Mouse (Mus musculus): ENCODE results near the gene Creb3. TPM values are rescaled to one million over a fixed set of nuclear protein-coding genes. Genes with fewer than 3 reads are reported as not detected.
A peak's percentile ranks its signal among the peaks of the same experiment; 100 is the strongest.

Gene Creb3
- polyA plus RNA-seq, 1 experiment from 2014 or later: 44.5 TPM

DNA sequence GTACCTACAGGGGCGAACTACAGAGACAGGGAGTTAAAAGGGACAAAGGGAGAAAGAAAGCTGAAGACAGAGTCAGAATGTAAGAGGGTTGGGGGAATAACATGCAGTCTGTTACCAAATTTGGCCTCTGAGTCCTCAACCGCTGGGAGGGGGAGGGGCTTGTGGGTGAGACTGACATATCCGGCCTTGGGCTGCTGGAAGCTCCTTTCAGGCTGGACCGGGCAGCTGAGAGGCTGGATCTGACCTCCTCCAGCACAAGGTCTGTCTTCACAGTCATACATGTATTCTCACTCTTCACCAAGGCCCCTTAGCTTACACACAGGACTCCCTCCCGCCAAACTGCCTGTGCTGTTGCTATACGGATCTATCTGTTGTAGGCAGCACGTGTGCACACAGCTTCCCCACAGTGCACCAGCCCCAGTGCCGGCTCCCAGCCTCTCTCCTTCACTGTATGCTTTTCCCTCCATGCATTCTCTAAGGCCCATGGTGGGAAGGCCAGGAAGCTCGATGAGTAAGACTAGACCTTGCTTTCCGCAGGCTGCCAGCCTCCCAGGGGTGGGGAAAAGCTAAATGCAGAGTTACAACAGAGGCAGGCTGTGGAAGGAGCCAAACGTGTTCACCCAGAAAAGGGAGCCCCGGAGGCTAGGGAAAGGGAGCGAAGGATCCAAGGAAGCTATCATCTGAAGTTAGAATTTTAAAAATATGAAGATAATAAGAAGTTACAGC lies 3.3 kb upstream of the Creb3 start:
- Histone ChIP-seq H3K4me3 (replicated peaks) (peak overlapping the region; percentile 17), H3K27ac (peak overlapping the region; percentile 86), H3K9ac (replicated peaks) (peak overlapping the region; percentile 45), H3K36me3 (peaks cover 38% of the 10 kb centered on the region), H3K9me3 (no peaks in the 10 kb centered on the region), H3K27me3 (no peaks in the 10 kb centered on the region), H3K4me1 (replicated peaks) (peaks cover 52% of the 10 kb centered on the region), H3K4me2 (peak overlapping the region; percentile 86)
- WGBS: 25% methylated on average over 13 of the region's 13 CpGs
- no peak for ATAC-seq (ENCODE audit: insufficient number of reproducible peaks, insufficient read depth, low FRiP score, low TSS enrichment, low read depth)

DNA sequence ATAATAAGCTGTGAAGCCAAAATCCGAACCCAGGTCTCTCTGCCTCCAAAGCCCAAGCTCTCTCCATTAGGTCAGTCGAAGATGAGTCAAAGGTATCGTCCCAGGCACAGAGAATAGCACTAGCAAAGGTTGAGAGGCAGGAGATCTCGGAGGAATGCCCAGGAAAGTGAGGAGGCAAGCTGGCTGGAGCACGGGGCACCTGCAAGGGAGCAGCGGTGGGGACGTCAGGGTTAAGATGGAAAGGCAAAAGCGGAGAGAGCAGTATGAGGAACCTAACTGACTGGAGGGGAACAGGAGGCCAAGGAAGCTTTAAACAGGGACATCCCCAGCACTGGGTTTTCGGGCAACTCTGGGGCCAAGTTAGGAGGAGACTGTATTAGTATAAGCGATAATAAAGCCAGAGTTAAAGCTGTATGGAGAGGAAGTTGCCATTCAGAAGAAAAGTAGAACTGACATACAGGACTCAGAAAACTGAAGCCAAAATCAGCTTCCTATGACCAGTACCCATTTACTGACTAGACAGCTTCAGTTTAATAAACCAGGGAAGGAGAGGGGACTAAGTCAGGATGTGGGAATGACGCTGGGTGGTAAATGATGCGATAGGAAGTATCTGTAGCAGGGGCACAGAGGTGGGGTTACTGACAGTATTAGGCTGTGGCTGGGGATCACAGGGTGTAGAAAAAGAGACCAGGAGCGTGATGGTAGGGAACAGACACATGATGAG lies 2.5 kb upstream of the Creb3 start:
- no peak overlapping the region for H3K27ac ChIP-seq

DNA sequence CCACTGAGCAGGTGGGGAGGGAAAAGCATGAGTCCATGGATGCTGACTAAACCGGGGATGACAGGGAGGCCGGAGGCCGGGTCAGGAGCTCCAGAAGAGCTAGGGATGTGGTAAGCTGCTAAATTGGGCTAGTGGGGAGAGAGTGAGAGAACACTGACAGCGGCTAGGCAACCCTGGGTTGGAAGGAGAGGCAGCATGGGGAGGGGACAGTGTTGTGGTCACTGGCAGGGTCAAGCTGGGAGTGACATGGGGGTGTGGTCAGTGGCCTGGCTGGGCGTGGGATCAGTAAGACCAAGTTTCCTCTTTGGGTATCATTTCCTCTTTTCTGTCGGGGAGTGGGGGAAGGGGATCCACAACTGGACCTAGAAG lies 1.9 kb upstream of the Creb3 start:
- H3K27me3 ChIP-seq: no peaks in the 10 kb centered on the region
- peak overlapping the region; percentile 37; the same call in 1 of the 2 replicates for H3K9ac ChIP-seq (replicated peaks)
- no peak overlapping the region for H3K27ac ChIP-seq
- peak overlapping the region; percentile 92 for H3K4me3 ChIP-seq (replicated peaks)
- peaks cover 52% of the 10 kb centered on the region for H3K4me1 ChIP-seq (replicated peaks)
- peak overlapping the region; percentile 86 for H3K4me2 ChIP-seq
- H3K36me3 ChIP-seq: peaks cover 32% of the 10 kb centered on the region
- H3K9me3 ChIP-seq: no peaks in the 10 kb centered on the region
- WGBS: 45% methylated on average over 6 of the region's 6 CpGs
- ATAC-seq (ENCODE audit: insufficient number of reproducible peaks, insufficient read depth, low FRiP score, low TSS enrichment, low read depth): no peak

More for the DNA sequence above, 2.5 kb upstream of the Creb3 start:
- H3K9me3 ChIP-seq: no peaks in the 10 kb centered on the region
- peak overlapping the region; percentile 86 for H3K4me2 ChIP-seq
- H3K27me3 ChIP-seq: no peaks in the 10 kb centered on the region
- peak overlapping the region; percentile 92 for H3K4me3 ChIP-seq (replicated peaks)
- ATAC-seq (ENCODE audit: insufficient number of reproducible peaks, insufficient read depth, low FRiP score, low TSS enrichment, low read depth): no peak
- H3K4me1 ChIP-seq (replicated peaks): peaks cover 52% of the 10 kb centered on the region
- 80% methylated on average over 13 of the region's 13 CpGs for WGBS
- H3K36me3 ChIP-seq: peaks cover 33% of the 10 kb centered on the region
- H3K9ac ChIP-seq (replicated peaks): peak overlapping the region; percentile 37; the same call in 1 of the 2 replicates

DNA sequence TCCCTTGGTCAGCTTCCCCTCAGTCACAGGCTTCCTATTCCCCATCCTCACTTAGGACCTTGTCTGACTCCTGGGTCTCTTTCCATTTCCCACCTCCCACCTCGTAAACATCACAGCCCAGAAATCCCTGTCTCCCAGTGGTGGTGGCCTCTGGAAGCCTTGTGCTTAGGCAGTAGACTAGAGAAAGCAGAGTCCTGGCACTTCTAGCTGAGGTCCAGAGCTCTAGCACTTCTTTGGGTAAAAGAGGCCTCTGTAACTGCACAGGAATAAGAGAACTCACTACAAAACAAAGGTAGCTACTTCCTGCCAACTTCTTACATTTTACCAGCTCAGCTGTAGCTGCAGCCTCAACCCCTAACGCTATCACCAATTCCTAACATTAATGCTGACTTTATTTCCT lies 1.2 kb upstream of the Creb3 start:
- H3K36me3 ChIP-seq: peaks cover 32% of the 10 kb centered on the region
- peaks cover 52% of the 10 kb centered on the region for H3K4me1 ChIP-seq (replicated peaks)
- 0 out of 2 replicates have a peak overlapping the region, but pooled peaks have one; percentile 5 for H3K27ac ChIP-seq
- H3K9ac ChIP-seq (replicated peaks): peak overlapping the region; percentile 92
- WGBS: 21% methylated on average over 2 of the region's 2 CpGs
- H3K27me3 ChIP-seq: no peaks in the 10 kb centered on the region
- peak overlapping the region; percentile 92 for H3K4me3 ChIP-seq (replicated peaks)
- ATAC-seq (ENCODE audit: insufficient number of reproducible peaks, insufficient read depth, low FRiP score, low TSS enrichment, low read depth): no peak
- no peaks in the 10 kb centered on the region for H3K9me3 ChIP-seq
- peak overlapping the region; percentile 86 for H3K4me2 ChIP-seq

DNA sequence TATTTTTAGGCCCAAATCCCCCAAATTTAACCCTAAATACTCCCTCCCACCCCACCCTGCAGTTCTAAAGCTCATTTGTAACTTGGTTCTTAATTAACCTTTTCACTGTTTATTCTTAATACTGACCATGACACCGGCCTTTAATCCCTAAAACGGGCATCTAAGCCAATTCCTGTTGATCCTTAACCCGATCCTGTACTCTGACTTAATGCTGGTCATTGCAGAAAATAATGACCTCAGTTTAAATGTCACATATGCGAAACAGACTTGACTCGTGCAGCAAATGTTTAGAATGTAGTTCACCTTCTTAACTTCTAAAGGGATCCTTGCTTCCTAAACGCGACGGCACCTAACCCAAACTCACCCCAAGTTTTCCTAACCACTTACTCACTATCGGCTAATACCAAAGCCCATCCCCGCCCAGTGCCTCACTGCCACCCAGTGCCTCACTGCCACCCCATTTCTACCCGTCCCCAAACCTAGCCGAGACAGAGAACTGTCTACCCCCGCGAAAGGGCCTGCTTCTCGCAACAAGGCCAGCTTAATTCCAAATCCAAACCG lies 616 bp upstream of the Creb3 start:
- no peaks in the 10 kb centered on the region for H3K27me3 ChIP-seq
- H3K4me1 ChIP-seq (replicated peaks): peaks cover 52% of the 10 kb centered on the region
- H3K27ac ChIP-seq: peak overlapping the region; percentile 98
- no peaks in the 10 kb centered on the region for H3K9me3 ChIP-seq
- H3K9ac ChIP-seq (replicated peaks): peak overlapping the region; percentile 92
- WGBS: 2% methylated on average over 16 of the region's 16 CpGs
- 0 out of 2 replicates have a peak, but pooled peaks have one; percentile 4 for ATAC-seq (ENCODE audit: insufficient number of reproducible peaks, insufficient read depth, low FRiP score, low TSS enrichment, low read depth)
- peak overlapping the region; percentile 92 for H3K4me3 ChIP-seq (replicated peaks)
- H3K36me3 ChIP-seq: peaks cover 32% of the 10 kb centered on the region
- H3K4me2 ChIP-seq: peak overlapping the region; percentile 86

DNA sequence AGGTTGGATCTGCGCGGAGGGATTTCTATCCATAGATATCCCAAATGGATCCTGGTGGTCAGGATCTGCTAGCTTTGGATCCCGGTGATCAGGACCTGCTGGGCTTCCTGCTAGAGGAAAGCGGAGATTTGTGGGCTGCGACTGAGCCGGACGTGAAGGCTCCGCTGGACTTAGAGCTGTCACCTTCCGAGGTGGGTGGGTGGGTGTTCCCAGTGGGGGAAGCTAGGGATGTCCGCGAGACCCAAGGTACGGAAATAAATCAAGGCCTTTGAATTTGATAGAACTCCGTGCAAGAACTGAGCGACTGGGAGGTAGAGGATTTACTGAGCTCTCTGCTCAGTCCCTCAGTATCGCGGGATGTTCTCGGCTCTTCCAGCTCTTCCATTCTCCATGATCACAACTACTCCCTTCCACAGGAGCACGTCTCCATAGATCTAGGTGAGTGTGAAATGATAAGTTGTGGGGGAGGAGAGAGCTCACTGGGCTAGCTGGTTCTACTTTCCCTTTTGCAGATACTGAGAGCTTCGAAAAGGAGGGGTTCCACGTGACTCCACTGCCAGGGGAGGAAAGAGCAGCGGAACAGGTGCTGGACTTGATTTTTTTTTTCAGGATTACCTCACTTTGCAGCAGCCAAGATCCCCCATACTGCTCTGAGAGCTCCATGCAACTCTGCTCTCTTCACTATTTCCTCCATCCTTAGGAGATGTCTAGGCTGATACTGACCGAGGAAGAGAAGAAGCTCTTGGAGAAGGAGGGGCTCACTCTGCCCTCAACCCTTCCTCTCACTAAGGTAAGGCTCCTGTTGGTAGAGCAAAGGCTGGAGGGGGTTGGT lies 853 bp downstream of the Creb3 start:
- Histone ChIP-seq H3K36me3 (peaks cover 37% of the 10 kb centered on the region), H3K4me3 (replicated peaks) (peak overlapping the region; percentile 92), H3K27ac (peak overlapping the region; percentile 98), H3K9ac (replicated peaks) (peak overlapping the region; percentile 92), H3K9me3 (no peaks in the 10 kb centered on the region), H3K4me2 (peak overlapping the region; percentile 86), H3K27me3 (no peaks in the 10 kb centered on the region), H3K4me1 (replicated peaks) (peaks cover 42% of the 10 kb centered on the region)
- WGBS: 6% methylated on average over 22 of the region's 22 CpGs
- no peak for ATAC-seq (ENCODE audit: insufficient number of reproducible peaks, insufficient read depth, low FRiP score, low TSS enrichment, low read depth)

DNA sequence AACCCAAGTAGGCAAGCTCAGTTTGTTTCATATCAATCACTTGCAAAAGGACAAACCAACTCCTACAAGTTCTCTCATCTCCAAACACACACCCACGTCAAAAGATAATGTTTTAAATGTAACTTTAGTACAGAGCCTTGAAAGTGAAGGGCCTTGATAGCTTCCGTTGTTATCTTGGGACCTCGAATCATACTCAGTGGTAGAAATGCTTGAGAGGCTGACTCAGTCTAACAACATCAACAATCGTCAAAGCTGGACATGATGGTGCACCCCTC lies 1.4 kb downstream of the Creb3 start:
- no peak for ATAC-seq (ENCODE audit: insufficient number of reproducible peaks, insufficient read depth, low FRiP score, low TSS enrichment, low read depth)
- no peaks in the 10 kb centered on the region for H3K27me3 ChIP-seq
- H3K4me3 ChIP-seq (replicated peaks): peak overlapping the region; percentile 92
- peaks cover 42% of the 10 kb centered on the region for H3K36me3 ChIP-seq
- WGBS: 86% methylated on average over 4 of the region's 4 CpGs
- no peaks in the 10 kb centered on the region for H3K9me3 ChIP-seq
- H3K9ac ChIP-seq (replicated peaks): peak overlapping the region; percentile 92; the same call in 1 of the 2 replicates
- peak overlapping the region; percentile 86 for H3K4me2 ChIP-seq
- peaks cover 37% of the 10 kb centered on the region for H3K4me1 ChIP-seq (replicated peaks)
- no peak overlapping the region for H3K27ac ChIP-seq

DNA sequence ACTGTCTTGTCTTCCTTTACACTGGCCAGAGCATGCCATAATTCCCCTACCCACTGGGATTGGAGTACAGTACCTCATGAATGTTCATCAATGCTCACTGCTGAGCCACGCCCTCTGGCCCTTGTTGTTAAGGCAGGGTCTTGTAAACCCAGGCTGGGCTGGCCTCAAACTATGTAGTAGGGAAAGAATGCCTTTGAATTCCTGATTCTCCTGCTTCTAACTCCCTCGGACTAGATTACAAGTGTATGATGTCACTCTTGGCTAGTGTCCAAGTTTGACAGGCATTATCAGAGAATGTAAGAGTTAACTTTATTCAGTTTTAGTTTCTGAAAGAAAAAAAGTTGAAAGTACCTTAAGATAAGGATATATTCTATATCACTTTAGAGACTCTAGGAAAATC lies 2.1 kb downstream of the Creb3 start:
- Histone ChIP-seq H3K9me3 (no peaks in the 10 kb centered on the region), H3K4me2 (no peak overlapping the region), H3K4me1 (replicated peaks) (peaks cover 30% of the 10 kb centered on the region), H3K4me3 (replicated peaks) (no peak overlapping the region), H3K27ac (no peak overlapping the region), H3K27me3 (no peaks in the 10 kb centered on the region), H3K9ac (replicated peaks) (no peak overlapping the region), H3K36me3 (peaks cover 49% of the 10 kb centered on the region)
- WGBS: 73% methylated on average over 2 of the region's 2 CpGs
- ATAC-seq (ENCODE audit: insufficient number of reproducible peaks, insufficient read depth, low FRiP score, low TSS enrichment, low read depth): no peak

DNA sequence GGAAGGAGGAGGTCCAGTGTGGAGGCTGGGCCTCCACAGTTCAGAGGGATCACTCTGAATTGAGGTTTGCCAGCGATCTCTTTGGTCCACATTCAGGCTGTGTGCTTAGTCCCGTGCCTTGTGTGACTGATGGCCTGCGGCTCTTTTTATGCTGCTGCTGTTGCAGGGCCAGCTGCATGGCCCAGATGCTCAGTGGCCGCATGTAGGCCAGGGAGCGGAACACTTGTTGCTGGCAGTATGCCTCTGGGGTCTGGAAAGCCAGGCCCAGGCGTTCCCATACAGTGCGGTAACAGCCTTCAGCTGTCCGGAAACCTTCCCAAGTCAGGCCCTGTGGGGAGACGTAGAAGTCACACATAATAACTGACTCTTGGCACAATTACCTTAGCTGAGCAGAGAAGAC lies 5.0 kb downstream of the Creb3 start:
- no peak for ATAC-seq (ENCODE audit: insufficient number of reproducible peaks, insufficient read depth, low FRiP score, low TSS enrichment, low read depth)
- Histone ChIP-seq H3K4me3 (replicated peaks) (no peak overlapping the region), H3K9ac (replicated peaks) (no peak overlapping the region), H3K4me2 (no peak overlapping the region), H3K9me3 (no peaks in the 10 kb centered on the region), H3K27me3 (no peaks in the 10 kb centered on the region), H3K4me1 (replicated peaks) (peaks cover 8% of the 10 kb centered on the region), H3K36me3 (peaks cover 78% of the 10 kb centered on the region), H3K27ac (no peak overlapping the region)
- WGBS: 96% methylated on average over 9 of the region's 9 CpGs

DNA sequence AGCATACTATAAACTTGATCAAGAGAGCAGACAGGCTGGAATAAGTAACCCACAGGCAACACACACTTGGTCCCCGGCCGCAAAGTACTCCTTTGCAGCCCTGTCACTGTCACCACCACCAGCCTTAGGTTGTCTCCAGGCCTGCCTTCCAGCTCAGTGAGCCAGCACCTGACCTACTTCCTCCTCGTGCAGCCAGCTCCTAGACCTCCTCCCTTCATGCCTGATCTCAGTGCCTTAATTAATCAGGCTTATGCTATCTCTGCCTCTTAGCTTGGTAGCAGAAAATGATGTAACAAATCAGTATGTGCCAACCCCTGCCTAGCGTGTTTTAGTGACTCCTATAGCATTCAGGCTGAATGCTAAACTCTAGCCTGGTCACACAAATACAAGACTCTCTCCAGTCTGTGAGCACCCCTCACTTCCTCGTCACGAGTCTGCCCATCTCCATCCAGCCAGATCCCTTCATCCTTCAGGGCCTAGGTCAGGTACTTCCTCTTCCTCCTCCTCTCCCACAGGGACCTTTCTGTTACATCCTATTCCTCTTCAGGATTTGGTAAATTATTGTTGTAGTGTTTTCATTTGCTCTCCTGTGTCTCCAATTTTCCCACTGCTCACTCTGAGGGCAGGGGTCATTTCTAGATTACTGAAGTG lies 9.4 kb downstream of the Creb3 start:
- ATAC-seq (ENCODE audit: insufficient number of reproducible peaks, insufficient read depth, low FRiP score, low TSS enrichment, low read depth): no peak
- WGBS: 87% methylated on average over 6 of the region's 6 CpGs
- H3K27me3 ChIP-seq: no peaks in the 10 kb centered on the region
- no peak overlapping the region for H3K4me3 ChIP-seq (replicated peaks)
- peaks cover 12% of the 10 kb centered on the region for H3K4me1 ChIP-seq (replicated peaks)
- no peak overlapping the region for H3K4me2 ChIP-seq
- H3K36me3 ChIP-seq: peaks cover 80% of the 10 kb centered on the region
- no peaks in the 10 kb centered on the region for H3K9me3 ChIP-seq
- no peak overlapping the region for H3K9ac ChIP-seq (replicated peaks)
- no peak overlapping the region for H3K27ac ChIP-seq
